Mouse (Mus musculus): Measurements from ENCODE around the gene Aurkb.

The Aurkb gene

GRCm38 (mm10) chr11:69036486-69037230 is 8.8 kb upstream of the Aurkb start:
- DNase-seq (ENCODE audit: low spot score), result peak; percentile 84

- peak; percentile 89 for DNase-seq (ENCODE audit: low spot score)
Observed at GRCm38 (mm10) chr11:69037231-69038061, 8.0 kb upstream of the Aurkb start.

DNA sequence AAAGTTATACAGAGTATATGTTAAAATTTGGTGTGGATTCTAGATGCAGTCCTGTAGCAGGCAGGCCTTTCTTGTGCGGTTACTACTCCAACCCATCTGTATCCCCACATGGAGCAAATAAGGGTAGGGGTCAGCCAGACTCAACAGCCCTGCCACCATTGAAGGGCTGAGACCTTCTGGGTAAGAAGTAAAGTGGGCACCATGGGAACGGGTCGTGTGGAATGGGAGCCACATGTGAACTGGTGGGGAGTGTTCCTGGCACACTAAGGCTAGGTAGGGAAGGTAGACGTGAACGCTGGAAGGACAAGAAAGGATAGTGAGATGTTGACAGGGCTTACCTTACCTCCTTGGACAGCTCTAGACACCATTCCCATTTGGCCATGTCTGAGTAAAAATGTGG is 7.3 kb upstream of the Aurkb start:
- no peak for DNase-seq (ENCODE audit: low spot score)

DNA sequence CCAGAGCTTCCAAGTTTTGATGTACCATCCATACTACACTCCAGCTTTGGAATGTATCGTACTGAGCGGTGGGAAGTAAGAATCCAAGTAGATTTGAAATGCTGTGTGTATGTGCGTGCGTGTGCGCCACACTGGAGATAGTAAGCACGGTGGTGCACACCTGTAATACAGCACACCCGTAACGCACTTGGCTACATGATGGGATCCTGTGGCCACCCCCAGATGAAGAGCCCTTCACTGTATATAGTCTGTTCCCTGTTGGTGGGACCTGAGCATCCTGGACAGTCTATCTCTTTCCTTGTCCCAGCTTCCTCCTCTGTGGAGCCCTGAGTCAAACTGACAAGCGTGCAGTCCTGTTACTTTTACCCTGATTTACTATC is 938 bp downstream of the Aurkb start:
- no peak for DNase-seq (ENCODE audit: low spot score)

GRCm38 (mm10) chr11:69047592-69047991 is 2.1 kb downstream of the Aurkb start:
- no peak for DNase-seq (ENCODE audit: low spot score)

GRCm38 (mm10) chr11:69048151-69048550 is 2.7 kb downstream of the Aurkb start:
- no peak for DNase-seq (ENCODE audit: low spot score)

DNA sequence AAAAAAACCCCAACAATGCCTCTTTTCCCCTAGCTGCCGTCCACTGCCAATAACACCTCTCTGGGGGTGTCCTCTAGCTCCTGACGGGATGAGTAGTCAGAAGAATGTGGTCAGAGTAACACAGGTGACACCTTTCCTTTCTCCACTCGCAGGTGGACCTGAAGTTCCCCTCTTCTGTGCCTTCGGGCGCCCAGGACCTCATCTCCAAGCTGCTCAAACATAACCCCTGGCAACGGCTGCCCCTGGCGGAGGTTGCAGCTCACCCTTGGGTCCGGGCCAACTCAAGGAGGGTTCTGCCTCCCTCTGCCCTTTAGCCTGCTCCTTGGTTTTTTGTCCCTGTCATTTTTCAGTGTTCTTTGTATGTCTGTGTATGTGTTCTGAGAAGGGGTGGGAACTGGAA is 5.3 kb downstream of the Aurkb start:
- DNase-seq (ENCODE audit: low spot score), result no peak

DNA sequence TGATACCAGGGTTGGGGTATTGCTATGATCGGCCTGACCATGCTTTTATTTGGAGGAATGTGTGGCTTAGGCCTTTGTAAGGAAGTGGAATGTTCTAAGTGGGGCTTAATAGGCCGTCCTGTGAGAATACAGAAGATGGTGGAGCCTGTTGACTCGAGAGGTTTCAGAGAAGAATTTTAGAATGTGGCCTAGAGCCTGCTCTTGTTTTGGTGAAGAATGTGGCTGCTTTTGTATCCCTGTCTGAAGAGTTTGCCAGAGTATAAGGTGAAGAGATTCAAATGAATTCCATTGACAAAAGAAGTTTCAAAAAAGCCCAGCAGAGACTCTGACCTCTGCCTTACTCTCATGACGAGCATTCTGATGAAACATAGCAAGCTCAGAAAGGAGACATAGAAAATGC is 6.3 kb downstream of the Aurkb start:
- DNase-seq (ENCODE audit: low spot score), result no peak

- no peak for DNase-seq (ENCODE audit: low spot score)
Observed at GRCm38 (mm10) chr11:69052824-69053421, 7.5 kb downstream of the Aurkb start.

DNA sequence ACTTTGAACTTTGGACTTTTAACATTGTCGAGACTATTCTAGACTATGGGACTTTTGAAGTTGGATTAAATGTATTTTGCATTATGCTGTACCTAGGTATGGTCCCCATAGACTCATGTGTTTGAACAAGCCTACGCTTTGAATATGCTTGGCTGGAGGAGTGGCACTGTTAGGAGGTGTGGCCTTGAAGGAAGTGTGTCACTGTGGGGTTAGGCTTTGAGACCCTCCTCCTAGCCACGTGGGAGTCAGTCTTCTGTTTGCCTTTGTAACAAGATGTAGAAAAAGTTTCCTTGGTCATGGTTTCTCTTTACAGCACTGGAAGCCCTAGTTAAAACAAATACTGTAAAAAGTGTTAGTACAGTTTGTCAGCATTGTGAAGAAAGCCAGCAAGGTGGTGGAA is 8.4 kb downstream of the Aurkb start:
- no peak for DNase-seq (ENCODE audit: low spot score)

GRCm38 (mm10) chr11:69058265-69058664 is 12.8 kb downstream of the Aurkb start:
- no peak for DNase-seq (ENCODE audit: low spot score)

- no peak for DNase-seq (ENCODE audit: low spot score)
Observed at GRCm38 (mm10) chr11:69058729-69059356, 13.4 kb downstream of the Aurkb start.

DNA sequence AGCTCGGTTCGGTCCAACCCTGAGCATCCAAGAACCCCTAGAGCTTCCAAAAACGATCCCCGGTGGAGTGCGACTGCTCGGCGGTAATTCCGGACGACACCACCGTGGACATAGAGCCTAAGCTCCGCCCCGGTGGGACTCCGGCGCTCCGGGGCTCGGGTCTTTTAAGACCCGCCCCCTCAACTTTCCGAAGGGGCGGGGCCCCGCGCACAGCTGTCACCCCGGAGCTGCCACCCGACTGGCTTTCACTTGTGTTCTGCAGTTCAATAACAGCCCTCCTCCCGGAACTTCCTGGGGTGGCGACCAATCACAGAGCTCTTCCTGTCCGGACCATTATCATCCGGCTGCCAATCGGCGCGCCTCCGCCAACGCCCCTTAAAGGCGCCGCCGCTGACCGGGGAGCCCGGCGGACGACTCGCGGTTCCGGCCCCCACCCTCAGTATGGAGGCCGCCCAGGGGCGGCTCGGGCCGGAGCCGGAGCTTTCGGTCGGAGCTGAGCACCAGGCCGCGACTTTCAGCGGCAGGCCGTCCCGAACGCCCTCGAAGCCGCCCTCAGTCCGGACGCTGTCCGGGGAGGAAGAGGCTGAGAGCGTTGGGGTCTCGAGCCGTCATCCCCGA is 14.0 kb downstream of the Aurkb start, which contains the start of gene Borcs6:
TSS of gene Borcs6 (plus strand) at position 361 of the 618 bp plus-strand sequence.
- DNase-seq (ENCODE audit: low spot score), result peak; percentile 97

DNA sequence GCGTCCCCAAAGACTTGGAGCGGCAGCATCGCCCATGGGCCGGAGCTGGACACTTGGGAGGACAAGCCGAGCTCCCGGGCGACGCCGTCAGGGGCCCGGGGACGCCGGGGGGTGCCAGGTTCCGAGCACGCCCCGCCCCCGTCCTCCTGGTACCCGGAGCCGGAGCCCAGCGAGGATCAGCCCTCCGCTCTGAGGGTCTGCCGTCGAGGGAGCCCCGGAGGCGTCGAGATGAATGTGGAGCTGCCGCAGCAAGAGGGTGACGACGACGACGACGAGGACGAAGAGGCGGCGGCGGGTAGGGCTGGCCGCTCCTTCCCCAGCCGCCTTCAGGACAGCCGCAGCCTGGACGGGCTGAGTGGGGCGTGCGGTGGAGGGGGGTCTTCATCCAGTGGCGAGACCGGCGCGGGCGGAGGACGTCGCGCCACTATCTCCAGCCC is 14.5 kb downstream of the Aurkb start:
- DNase-seq (ENCODE audit: low spot score), result no peak

GRCm38 (mm10) chr11:69060448-69061254 is 15.2 kb downstream of the Aurkb start:
- peak; percentile 56 for DNase-seq (ENCODE audit: low spot score)

DNA sequence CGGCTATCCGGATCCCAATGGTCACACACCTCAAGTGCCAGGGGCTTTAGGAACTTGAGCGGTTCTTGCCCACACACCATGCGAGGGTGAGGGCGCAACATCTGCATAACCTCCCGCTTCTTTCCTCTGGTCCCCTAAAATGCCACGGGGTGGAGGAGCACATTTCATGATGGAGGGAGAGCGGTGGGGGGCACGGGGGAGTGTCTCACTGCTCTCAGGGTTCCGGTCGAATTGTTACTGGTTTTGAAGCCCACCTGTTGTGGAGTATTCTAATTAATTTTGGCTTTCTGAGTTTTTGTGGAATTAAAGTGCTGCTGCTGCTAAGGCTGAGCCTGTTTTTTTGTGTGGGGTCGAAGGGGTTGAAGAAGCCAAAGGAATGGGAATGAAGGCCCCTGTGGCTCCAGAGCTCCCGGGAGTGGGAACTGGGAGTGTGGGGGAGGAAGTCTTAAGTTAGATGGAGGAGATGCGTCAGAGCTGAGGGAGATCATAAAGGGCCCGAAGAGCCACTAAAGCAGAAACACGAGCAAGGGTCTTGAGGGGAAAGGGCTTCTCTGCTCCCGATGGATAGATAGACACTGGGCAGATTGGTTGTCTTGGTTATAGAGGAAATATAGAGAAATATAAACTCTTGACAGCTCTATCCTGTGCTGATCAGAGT is 15.9 kb downstream of the Aurkb start:
- DNase-seq (ENCODE audit: low spot score), result no peak

GRCm38 (mm10) chr11:69062194-69062760 is 16.8 kb downstream of the Aurkb start:
- peak; percentile 70 for DNase-seq (ENCODE audit: low spot score)

DNA sequence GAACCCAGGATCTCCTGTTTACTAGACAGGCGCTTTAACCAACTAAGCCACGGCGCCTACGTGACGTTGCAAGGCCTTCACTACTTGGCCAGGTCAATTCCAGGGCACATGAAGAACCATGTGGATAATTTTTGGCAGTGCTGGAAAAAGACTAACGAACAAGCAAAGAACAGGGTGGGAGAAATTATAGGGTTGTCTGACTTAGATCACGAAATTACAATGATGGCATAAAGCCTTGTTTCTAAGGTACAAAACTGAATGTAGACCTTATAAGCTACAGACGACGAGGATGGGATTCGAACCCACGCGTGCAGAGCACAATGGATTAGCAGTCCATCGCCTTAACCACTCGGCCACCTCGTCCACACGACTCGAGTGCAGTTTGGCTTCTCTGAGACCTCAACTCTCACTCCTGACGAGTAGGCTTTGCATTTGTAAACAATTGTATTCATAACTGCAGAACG is 17.3 kb downstream of the Aurkb start:
- DNase-seq (ENCODE audit: low spot score), result peak; percentile 93

GRCm38 (mm10) chr11:69063413-69064201 is 18.2 kb downstream of the Aurkb start:
- peak; percentile 79 for DNase-seq (ENCODE audit: low spot score)
